Mouse (Mus musculus) cerebellum, adult 2 months (tissue): ENCODE measurements at regions not wholly inside any gene's neighbourhood (a gene's known extent, or its start where the extent isn't known, plus 50 kb on each side); places are given as distances from the start of the nearest gene placed in this dataset.

ENCODE experiments used
- CTCF ChIP-seq: fragments of 200-500 bp; IDR thresholded peaks from 2 replicates; pipeline ENCODE4 v1.5.1; 2011; ENCODE audit warnings: low read depth, mild to moderate bottlenecking, control low read depth, low read length, moderate library complexity, borderline replicate concordance; ENCODE audit not compliant: insufficient read depth
- POLR2A ChIP-seq: fragments of 200-500 bp; IDR thresholded peaks from 2 replicates; pipeline ENCODE4 v1.6.1; 2011; ENCODE audit warnings: low read length, control low read depth, borderline replicate concordance; ENCODE audit not compliant: insufficient read depth

DNA sequence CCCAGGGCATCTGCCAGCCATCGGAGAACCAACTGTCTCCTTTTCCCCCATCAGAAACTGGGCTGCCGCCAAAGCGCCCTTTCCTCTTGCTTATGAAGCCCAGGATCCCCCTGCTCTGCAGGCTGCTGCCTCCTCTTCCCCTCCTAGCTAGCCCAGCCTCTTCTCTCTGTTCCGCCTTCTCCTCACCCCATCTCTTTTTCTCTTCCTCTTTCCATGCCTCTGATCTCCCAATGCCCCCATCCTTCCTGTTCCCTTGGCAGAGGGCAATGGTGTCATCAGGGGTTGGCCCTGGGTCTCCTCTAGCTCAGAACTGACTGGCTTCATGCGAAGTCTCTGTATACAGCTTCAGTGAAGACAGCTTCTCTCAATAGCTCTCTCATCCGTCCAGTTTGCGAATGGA lies 87.4 kb upstream of the Rbpj start:
- TF ChIP-seq CTCF = no peak
- TF ChIP-seq POLR2A = no peak
